Mouse (Mus musculus) gastrocnemius, adult 18-20 months (tissue): Measurements from ENCODE around the gene Vps35l. TPM values are rescaled to one million over a fixed set of nuclear protein-coding genes. Genes with fewer than 3 reads are reported as not detected.

Experiments
- DNase-seq: peaks from one replicate; pipeline ENCODE4 v3.0.0; 2021; ENCODE audit warnings: low spot score
- total RNA-seq, 2 experiments: library from RNA; stranded (reverse); gene quantifications; 2 replicates each; pipeline ENCODE4 v1.2.3; 2021

Vps35l gene
- total RNA-seq, 2 experiments from 2014 or later = 20.4 to 20.5 TPM

DNA sequence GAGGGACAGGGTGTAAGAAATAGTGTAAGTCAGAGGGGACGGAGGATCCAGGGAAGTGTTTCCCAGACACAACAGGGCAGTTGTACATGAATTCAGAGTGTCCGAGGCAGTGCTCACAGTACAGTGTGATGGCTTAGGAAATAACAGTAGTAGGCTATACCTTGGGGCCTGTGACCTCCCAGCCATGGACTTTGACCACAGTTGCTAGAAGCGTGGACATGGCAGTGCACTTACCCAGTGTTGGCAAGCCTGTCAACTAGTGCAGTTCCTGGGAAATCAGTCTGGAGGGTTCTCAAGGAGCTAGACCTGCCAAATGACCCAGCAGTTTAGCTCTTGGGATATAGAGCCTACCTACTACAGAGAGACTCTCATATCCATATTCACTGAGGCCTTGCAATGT is 76.2 kb downstream of the Vps35l start:
- DNase-seq = no peak

- no peak for DNase-seq
These were observed 77.7 kb downstream of the Vps35l start for GRCm38 (mm10) chr7:118817741-118818140.

DNA sequence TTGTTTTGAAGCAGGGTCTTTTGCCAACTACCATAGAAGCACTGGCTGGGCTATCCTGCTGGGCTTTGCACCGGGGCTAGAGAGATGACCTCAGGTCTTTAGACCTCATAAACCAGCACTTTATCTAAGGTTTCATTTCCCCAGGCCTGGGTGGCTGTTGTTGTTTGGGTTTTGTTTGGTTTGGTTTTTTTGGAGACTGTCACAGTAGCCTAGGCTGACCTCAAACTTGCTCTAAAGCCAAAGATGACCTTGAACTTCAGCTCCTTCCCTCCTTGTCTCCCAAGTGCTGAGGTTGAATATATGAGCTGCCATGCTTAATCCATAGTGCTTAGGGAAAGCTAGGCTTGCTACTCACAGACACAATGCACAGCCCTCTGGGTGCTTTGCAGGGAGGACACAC is 79.6 kb downstream of the Vps35l start:
- DNase-seq = no peak

DNA sequence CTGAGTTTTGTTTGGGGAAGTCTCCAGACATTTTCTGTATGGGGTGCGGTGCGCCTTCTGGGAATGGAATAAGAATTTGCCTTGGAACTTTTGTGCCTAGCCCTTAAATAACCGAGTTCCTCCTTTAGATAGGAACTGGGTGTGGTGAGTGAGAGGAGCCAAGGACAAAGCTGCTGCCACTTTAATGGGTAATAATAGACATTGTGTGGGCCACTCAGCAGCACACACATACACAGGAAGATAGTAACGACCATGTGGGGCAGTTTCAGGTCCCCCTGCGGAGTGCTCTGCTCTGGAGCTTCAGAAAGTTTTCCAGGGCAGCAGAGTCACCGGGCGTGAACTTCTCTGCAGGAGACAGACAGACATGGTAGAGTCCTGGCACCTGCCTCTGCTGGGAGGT is 81.3 kb downstream of the Vps35l start:
- peak; percentile 47 for DNase-seq

DNA sequence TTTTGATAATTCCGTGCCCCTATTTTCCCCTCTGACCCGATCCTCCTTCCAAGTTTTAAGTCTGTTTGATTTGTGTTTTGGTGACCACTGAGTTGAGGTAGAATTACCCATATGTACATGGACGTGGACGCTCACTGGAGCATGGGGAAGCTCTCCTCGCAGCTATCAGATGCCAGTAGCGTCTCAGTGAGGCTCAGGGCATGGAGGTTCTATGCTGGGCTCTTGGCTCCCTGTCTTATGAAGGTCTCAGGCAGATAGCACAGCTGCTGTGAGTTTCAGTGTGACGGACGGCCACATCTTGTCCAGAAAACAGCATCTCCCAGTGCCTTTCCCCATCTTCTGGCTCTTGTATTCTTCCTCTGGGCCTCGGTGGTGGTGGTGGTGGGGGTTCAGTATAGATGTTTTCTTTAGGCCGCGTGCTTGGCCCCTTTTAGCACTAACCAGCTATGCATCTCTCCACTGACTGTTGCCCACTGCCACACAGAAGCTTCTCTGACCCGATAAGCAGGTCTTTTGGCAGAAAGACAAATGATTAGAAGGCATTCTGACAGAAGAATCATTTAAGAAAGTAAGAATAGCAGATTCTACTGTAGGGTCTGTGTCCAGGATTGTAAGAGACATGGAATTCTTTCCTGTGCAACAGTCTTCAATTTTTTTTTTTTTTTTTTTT is 82.0 kb downstream of the Vps35l start:
- DNase-seq = no peak

- DNase-seq = no peak
These were observed 84.4 kb downstream of the Vps35l start for GRCm38 (mm10) chr7:118824451-118824850.

DNA sequence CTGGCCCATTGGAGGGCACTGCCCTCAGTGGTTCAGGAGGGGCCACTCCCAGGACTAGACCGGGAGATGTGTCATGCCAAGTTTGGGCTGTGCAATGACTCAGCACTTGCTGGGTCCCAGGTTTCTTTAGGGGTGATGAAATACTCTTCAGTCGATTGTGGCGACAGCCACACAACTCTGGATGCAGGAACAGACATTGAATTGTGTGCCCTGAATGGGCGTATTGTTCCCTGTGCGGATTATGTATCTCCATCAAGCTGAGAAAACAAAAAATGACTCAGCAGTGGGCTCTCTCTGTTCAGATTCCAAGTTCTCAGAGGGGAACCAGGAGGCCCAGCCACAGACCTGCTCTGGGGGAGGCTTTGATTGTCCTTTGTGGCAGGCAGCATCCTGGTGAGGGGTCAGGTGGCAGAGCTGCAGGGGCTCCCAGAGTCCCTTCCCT is 88.0 kb downstream of the Vps35l start:
- no peak for DNase-seq

DNA sequence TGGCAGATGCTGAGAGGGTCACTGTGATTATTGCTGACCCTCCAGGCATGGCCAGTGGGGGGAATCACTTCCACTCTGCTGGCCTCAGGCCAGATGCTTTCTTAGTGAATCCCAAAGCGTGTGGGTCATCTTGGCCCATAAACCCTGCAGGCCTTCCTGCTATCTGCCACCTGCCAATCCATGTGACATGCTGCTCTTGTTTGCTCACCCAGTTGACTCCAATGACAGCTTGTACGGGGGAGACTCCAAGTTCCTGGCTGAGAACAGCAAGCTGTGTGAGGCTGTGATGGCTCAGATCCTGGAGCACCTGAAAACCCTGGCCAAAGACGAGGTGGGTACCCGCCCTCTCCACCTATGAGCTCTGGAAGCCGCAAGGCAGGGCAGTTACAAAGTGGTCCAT is 97.9 kb downstream of the Vps35l start:
- DNase-seq = no peak

GRCm38 (mm10) chr7:118841030-118841745 is 101.2 kb downstream of the Vps35l start:
- no peak for DNase-seq

DNA sequence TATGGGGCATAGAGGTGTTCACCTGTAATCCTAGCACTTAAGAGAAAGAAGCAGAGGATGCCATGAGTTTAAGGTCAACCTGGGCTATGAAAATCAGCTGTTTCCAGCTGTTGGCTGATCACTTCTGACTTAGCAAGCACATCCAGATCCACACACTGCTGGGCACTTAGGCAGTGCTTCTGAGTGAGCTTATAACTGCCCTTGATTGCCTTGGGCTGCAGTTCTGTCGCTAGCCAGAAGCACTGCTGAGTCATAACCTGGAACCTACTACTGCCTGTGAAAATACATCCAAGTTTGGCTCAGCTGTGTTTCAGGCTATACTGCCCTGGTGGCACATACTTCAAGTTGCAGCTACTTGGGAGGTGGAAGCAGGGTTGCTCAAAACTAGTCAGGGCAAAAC is 101.8 kb downstream of the Vps35l start:
- peak; percentile 61 for DNase-seq

- DNase-seq = no peak
These were observed 102.9 kb downstream of the Vps35l start for GRCm38 (mm10) chr7:118842938-118843337.

GRCm38 (mm10) chr7:118845141-118845540 is 105.1 kb downstream of the Vps35l start:
- DNase-seq = no peak

DNA sequence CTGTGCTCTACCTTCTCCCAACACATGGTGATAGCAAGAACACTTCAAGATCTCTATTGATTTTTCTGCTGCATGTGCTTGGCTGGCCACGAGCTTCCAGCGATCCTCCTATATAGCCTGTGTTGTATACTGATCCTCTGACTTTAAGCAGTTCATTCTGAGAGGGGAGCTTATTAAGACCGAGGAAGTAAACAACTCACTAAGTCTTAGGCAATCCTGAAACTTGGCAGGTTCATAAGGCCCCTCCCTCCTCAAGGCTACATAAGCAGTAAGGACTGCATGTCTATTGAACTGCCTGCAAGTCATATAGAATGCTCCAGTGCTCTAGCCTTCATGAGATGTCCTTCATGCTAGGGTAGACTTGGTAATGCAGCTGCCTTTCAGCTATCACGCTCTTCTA is 106.3 kb downstream of the Vps35l start:
- DNase-seq = no peak

DNA sequence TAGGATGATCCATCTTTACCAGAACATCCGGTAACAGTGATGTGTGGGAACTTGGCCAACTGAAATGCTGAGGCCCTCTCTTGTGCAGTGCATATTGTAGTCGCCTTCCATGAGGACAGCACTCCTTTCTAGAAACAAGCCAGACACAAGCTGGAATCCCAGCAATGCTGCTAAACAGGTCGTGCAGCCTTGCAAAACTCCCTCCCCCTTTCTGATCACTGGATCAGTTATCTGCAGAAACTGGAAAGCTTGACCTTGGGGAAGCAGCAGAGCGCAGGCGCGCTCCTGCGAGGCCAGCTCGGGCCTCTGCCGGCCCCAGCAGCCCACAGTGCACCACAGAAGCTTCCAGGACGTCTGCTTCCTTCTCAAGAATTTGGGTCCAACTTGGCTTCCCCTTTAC is 108.8 kb downstream of the Vps35l start:
- no peak for DNase-seq

DNA sequence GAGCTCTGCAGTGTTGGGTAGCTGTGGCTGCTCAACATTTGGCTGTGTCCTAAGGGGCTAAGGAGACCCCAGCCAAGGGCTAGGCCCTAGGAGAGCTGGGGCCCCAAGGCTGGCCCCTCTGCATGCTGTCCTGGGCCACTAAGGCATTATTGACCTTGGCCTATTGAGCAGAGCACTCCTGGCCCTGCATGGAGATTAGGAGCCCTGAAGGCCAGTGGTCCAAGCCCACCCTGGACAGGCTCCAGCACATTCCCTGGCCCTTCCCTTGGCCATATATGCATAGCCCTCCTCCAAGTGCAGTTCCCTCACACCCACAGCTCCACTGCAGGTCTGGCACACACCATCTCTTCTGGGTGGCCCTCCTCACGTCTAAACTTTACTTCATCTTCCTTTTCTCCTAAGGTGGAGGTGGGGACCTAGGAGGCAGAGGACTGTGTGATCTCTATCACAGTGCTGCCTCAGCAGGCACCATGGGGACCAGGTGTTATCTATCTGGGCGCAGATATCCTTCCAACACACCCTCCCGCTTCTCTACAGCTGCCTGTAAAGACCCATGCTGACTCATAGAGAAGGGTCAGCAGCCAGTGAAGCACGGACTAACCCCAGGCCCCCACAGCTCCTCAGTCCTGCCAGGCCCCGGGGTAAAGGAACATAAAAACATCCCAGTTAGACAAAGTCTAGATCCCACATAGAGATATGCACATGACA is 109.7 kb downstream of the Vps35l start:
- DNase-seq = no peak

DNA sequence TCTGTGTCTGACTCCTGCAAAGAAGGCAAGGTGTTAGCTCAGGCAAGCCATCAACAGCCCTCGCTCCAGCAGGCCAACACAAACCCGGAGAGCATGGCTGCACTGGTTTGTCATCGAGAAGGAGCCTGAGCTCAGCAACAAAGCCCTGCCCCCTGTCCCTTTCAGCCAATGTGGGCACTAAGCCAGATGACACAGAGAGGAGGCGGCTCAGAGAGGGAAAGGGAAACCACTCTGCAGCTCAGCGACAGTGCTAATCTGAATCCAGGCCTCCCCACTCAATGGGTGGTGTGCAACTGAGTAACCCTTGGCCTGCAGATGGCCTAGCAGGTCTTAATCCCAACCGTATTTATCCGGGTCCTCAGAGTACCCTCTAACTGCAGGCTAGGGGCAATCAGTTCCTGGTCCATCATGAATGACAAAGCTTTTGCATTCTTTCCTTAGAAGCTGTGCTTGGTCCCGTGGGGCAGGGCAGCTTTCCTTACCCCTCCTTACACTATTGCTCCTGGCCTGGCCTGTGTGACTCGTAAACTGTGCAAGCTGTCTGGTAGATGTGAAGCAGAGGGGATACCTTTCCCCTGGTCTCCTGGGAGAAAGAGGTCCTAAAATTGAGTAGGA is 110.8 kb downstream of the Vps35l start:
- peak; percentile 43 for DNase-seq

GRCm38 (mm10) chr7:118851571-118851970 is 111.5 kb downstream of the Vps35l start:
- no peak for DNase-seq

- DNase-seq = no peak
These were observed 112.6 kb downstream of the Vps35l start for GRCm38 (mm10) chr7:118852611-118853010.

DNA sequence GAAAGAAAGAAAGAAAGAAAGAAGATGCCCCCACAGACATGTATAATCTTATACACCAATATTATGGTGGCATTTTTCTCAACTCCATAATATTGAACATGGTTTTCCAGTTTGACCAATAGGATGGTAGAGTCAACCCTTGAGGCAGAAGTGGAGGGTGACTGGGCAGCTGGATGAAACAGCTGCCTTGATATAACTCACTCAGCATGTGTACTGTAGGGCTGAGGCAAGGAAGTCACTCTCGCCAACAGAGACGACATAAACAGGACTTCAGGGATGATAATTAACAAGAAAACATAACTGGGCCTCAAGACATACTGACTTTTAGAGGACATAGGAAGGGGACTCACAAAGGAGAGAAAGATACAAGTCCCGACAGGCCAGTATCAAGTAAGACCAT is 114.6 kb downstream of the Vps35l start:
- DNase-seq = no peak

DNA sequence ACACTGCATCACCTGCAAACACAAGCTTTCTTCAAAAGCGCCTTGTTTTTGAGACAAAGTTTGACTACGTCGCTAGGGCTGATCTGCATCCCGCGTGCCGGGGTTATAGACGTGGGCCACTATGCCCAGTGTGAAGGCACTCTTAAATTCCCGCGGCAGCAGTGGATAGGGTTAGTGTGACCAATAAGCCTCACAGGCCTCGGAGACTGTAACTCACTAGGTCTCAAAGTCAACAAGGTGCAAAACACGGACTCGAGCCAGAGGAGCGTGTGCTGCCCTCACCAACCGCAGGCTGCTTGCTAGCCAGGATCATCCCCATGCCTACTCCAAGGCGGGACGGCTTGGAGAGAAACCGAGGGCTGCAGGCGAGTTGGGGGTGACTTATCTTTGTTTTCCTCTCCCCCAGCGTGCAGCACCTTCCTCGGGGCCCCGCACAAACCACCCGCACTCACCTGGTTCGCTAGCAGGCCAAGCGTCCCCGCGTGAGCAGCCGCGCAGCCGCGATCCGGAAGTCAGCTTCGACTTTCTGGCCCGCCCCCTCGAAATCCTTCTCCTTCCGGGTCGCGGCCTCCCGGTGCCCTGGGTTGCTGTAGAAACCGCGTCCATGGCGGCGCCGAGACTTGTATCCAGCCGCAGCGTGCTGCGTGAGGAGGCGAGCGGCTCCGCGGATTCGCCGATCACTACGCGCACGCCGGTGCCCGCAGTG is 115.3 kb downstream of the Vps35l start, which contains the start of gene Iqck:
Gene Iqck, plus strand, starts transcription at position 582 of the 706 bp plus-strand sequence.
- peak; percentile 92 for DNase-seq

DNA sequence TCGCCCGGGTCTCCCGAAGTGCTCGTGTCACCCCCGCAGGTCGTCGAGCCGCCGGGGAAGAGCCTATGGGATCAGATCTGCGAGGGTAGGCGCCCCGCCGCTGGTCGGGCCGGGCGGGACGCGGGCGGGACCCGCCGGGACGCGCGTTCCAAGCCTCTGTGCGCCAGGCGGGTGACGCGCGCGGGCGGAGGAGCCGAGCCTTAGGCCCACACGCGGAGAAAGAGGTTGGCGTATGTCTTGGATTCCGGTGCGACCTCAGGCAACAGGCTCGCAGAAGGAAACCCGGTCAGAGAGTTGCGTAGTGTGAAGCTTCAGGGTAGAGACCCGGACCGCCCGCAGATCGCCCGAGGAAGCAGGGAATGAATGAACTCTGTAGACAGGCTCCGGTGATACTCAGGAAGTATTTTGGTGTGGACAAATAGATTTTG is 115.9 kb downstream of the Vps35l start, which contains the start of gene Knop1:
Gene Knop1, minus strand, starts transcription at position 378 of the 428 bp plus-strand sequence.
- no peak for DNase-seq
